ENCODE assay signal across 8 mouse cellular contexts in genomic region chr16:34081683-34082438, GRCm38 (mm10).
A peak's percentile ranks its signal among the peaks of the same experiment; 100 is the strongest.
DNase-seq lines count a peak whose midpoint lies in the region; ATAC-seq lines count a peak whose summit lies in the region.

No protein-coding gene starts in this region.

- no peak overlapping the region for H3K4me3 ChIP-seq in forebrain, embryonic 16.5 days (replicated peaks; ENCODE audit: low read length)
- H3K4me3 ChIP-seq in hindbrain, embryonic 13.5 days = no peak overlapping the region
- H3K4me3 ChIP-seq in liver, embryonic 11.5 days (ENCODE audit: low read depth, low read length) = no peak overlapping the region

- no peaks in the 10 kb centered on the region for H3K27me3 ChIP-seq in forebrain, embryonic 16.5 days (replicated peaks; ENCODE audit: control insufficient read depth, insufficient read depth, low read length)
- H3K27me3 ChIP-seq in hindbrain, embryonic 13.5 days = no peaks in the 10 kb centered on the region
- H3K27me3 ChIP-seq in liver, embryonic 11.5 days (replicated peaks; ENCODE audit: control insufficient read depth, insufficient read depth, low read length) = no peaks in the 10 kb centered on the region

- peaks cover 18% of the 10 kb centered on the region; the same call in 1 of the 2 replicates for H3K4me1 ChIP-seq in forebrain, embryonic 16.5 days (replicated peaks; ENCODE audit: control insufficient read depth, insufficient read depth, low read length)
- peaks cover 21% of the 10 kb centered on the region for H3K4me1 ChIP-seq in hindbrain, embryonic 13.5 days (replicated peaks)
- peaks cover 42% of the 10 kb centered on the region for H3K4me1 ChIP-seq in liver, embryonic 11.5 days (replicated peaks; ENCODE audit: control insufficient read depth, insufficient read depth, low read length)

- no peaks in the 10 kb centered on the region for H3K9me3 ChIP-seq in forebrain, embryonic 16.5 days (ENCODE audit: control insufficient read depth, low read length)
- H3K9me3 ChIP-seq in hindbrain, embryonic 13.5 days = no peaks in the 10 kb centered on the region
- no peaks in the 10 kb centered on the region for H3K9me3 ChIP-seq in liver, embryonic 11.5 days (ENCODE audit: control insufficient read depth, low read length)

- no peak overlapping the region for H3K4me2 ChIP-seq in forebrain, embryonic 16.5 days (ENCODE audit: low read length)
- H3K4me2 ChIP-seq in hindbrain, embryonic 13.5 days = no peak overlapping the region
- H3K4me2 ChIP-seq in liver, embryonic 11.5 days = no peak overlapping the region

- 42% methylated on average over 19 of the region's 19 CpGs for WGBS in forebrain, embryonic 16.5 days
- 54% methylated on average over 19 of the region's 19 CpGs for WGBS in hindbrain, embryonic 13.5 days
- 61% methylated on average over 19 of the region's 19 CpGs for WGBS in liver, embryonic 11.5 days

- no peak overlapping the region for H3K27ac ChIP-seq in forebrain, embryonic 16.5 days (ENCODE audit: low read length)
- H3K27ac ChIP-seq in hindbrain, embryonic 13.5 days = 0 out of 2 replicates have a peak overlapping the region, but pooled peaks have one; percentile 2
- peak overlapping the region; percentile 50; the same call in 1 of the 2 replicates for H3K27ac ChIP-seq in liver, embryonic 11.5 days (ENCODE audit: low read depth, low read length)

- peak; percentile 42 to 53 for DNase-seq in cerebellum, postnatal 25 days
- no peak for DNase-seq in cerebellum, adult 9-10 months
- no peak for DNase-seq in liver, embryonic 11.5 days (ENCODE audit: low spot score)
- no peak for DNase-seq in urinary bladder, adult 2 months (ENCODE audit: low spot score)
- no peak for DNase-seq in spleen, postnatal 36 days (ENCODE audit: low spot score in 2 of 2)
- no peak for DNase-seq in right cerebral cortex, postnatal 10 days (ENCODE audit: low spot score in 2 of 2)

- no peak overlapping the region for H3K9ac ChIP-seq in forebrain, embryonic 16.5 days (replicated peaks; ENCODE audit: low read depth, low read length)
- H3K9ac ChIP-seq in hindbrain, embryonic 13.5 days = no peak overlapping the region
- H3K9ac ChIP-seq in liver, embryonic 11.5 days (ENCODE audit: low read depth, low read length) = no peak overlapping the region

- no peaks in the 10 kb centered on the region for H3K36me3 ChIP-seq in forebrain, embryonic 16.5 days (ENCODE audit: control insufficient read depth, insufficient read depth)
- no peaks in the 10 kb centered on the region for H3K36me3 ChIP-seq in hindbrain, embryonic 13.5 days
- H3K36me3 ChIP-seq in liver, embryonic 11.5 days (ENCODE audit: control insufficient read depth, insufficient read depth, low read length) = no peaks in the 10 kb centered on the region

- peak; percentile 27; the same call in 1 of the 2 replicates for ATAC-seq in forebrain, embryonic 16.5 days
- ATAC-seq in hindbrain, embryonic 13.5 days (ENCODE audit: low FRiP score) = peak; percentile 39; the same call in 1 of the 2 replicates
- no peak for ATAC-seq in liver, embryonic 11.5 days (replicated peaks; ENCODE audit: low FRiP score)

Comparison
In these comparisons a context has a peak if more than half of its experiments do, and no peak if none do; other contexts are left out.
1. DNase-seq: peak in cerebellum, postnatal 25 days (2 of 2); none in cerebellum, adult 9-10 months (single experiment), liver, embryonic 11.5 days (single experiment), urinary bladder, adult 2 months (single experiment), spleen, postnatal 36 days (0 of 2) and right cerebral cortex, postnatal 10 days (0 of 2).